Mouse (Mus musculus) cerebellum, adult 2 months (tissue): ENCODE results near the gene Kirrel3.

Source experiments
- CTCF ChIP-seq: fragments of 200-500 bp; IDR thresholded peaks from 2 replicates; pipeline ENCODE4 v1.5.1; 2011; ENCODE audit warnings: low read depth, mild to moderate bottlenecking, control low read depth, low read length, moderate library complexity, borderline replicate concordance; ENCODE audit not compliant: insufficient read depth
- POLR2A ChIP-seq: fragments of 200-500 bp; IDR thresholded peaks from 2 replicates; pipeline ENCODE4 v1.6.1; 2011; ENCODE audit warnings: low read length, control low read depth, borderline replicate concordance; ENCODE audit not compliant: insufficient read depth

- TF ChIP-seq CTCF (no peak), POLR2A (no peak)
Observed at GRCm38 (mm10) chr9:34604931-34605330, 119.2 kb downstream of the Kirrel3 start.
